Mouse (Mus musculus) bone marrow, adult 2 months (tissue): ENCODE measurements around the gene Zfp988. TPM values are rescaled to one million over a fixed set of nuclear protein-coding genes. Genes with fewer than 3 reads are reported as not detected.
"Not testable (repeated sequence)": the region's sequence is repeated elsewhere in the genome, so short reads cannot be mapped to it uniquely, and the experiment has no call there.

ENCODE experiments used
- H3K27ac ChIP-seq: fragments of 200-500 bp; 2 replicates; pipeline ENCODE4 v1.5.1; 2012; ENCODE audit warnings: low read depth, mild to moderate bottlenecking, control low read depth, inconsistent platforms, low read length; ENCODE audit not compliant: control insufficient read depth, poor library complexity, insufficient read depth
- H3K4me1 ChIP-seq: fragments of 200-500 bp; 2 replicates; pipeline ENCODE4 v1.6.1; 2011; ENCODE audit warnings: low read length; ENCODE audit not compliant: control insufficient read depth, insufficient read depth
- H3K4me3 ChIP-seq: fragments of 200-500 bp; replicated peaks from 2 replicates; pipeline ENCODE3; 2011; ENCODE audit warnings: mild to moderate bottlenecking, low read depth, low read length, control low read depth; ENCODE audit not compliant: control insufficient read depth
- CTCF ChIP-seq: fragments of 200-500 bp; IDR thresholded peaks from 2 replicates; pipeline ENCODE4 v1.5.1; 2011; ENCODE audit warnings: low read length, control low read depth; ENCODE audit not compliant: control insufficient read depth, insufficient read depth
- POLR2A ChIP-seq: fragments of 200-500 bp; IDR thresholded peaks from 2 replicates; pipeline ENCODE4 v1.6.1; 2011; ENCODE audit warnings: low read depth, mild to moderate bottlenecking, control low read depth, low read length, borderline replicate concordance; ENCODE audit not compliant: control insufficient read depth
- WGBS: fragments of 180-500 bp; shearing (Covaris S2); methylation state at CpG from one replicate; pipeline ENCODE4 v1.1.7; 2018; 5-methylcytosine and 5-hydroxymethylcytosine counted together
- polyA plus RNA-seq: library from polyadenylated mRNA; stranded (reverse); fragments of >200 nt; gene quantifications from 2 replicates; pipeline ENCODE4 v1.2.4, GENCODE M21; 2011; ENCODE audit warnings: low replicate concordance; ENCODE audit not compliant: missing spikeins, insufficient read depth, insufficient read length

Zfp988 gene
- polyA plus RNA-seq, 1 experiment: 4.7 TPM

GRCm38 (mm10) chr4:147336368-147337195 is 31.1 kb downstream of the Zfp988 start:
- H3K4me3 ChIP-seq, H3K4me1 ChIP-seq, H3K27ac ChIP-seq: not testable (repeated sequence)
- WGBS: 57% methylated on average over 6 of the region's 6 CpGs

GRCm38 (mm10) chr4:147337520-147337919 is 32.0 kb downstream of the Zfp988 start:
- H3K27ac ChIP-seq, H3K4me3 ChIP-seq, H3K4me1 ChIP-seq: not testable (repeated sequence)
- 80% methylated on average over 2 of the region's 2 CpGs for WGBS

GRCm38 (mm10) chr4:147338032-147338610 is 32.6 kb downstream of the Zfp988 start:
- WGBS: 60% methylated on average over 5 of the region's 5 CpGs
- no peak for TF ChIP-seq POLR2A
- no peak for TF ChIP-seq CTCF

GRCm38 (mm10) chr4:147338706-147339105 is 33.2 kb downstream of the Zfp988 start:
- H3K27ac ChIP-seq, H3K4me1 ChIP-seq, H3K4me3 ChIP-seq: not testable (repeated sequence)
- 73% methylated on average over 3 of the region's 3 CpGs for WGBS

More at GRCm38 (mm10) chr4:147338032-147338610, 32.6 kb downstream of the Zfp988 start:
- Histone ChIP-seq H3K4me1 (no peaks in the 10 kb centered on the region), H3K27ac (no peak overlapping the region), H3K4me3 (no peak overlapping the region)

GRCm38 (mm10) chr4:147339601-147340219 is 34.2 kb downstream of the Zfp988 start:
- not testable (repeated sequence) for H3K4me1 ChIP-seq, H3K4me3 ChIP-seq, H3K27ac ChIP-seq
- 66% methylated on average over 7 of the region's 7 CpGs for WGBS

GRCm38 (mm10) chr4:147340236-147340635 is 34.8 kb downstream of the Zfp988 start:
- not testable (repeated sequence) for H3K4me3 ChIP-seq, H3K27ac ChIP-seq, H3K4me1 ChIP-seq
- 53% methylated on average over 3 of the region's 3 CpGs for WGBS

GRCm38 (mm10) chr4:147340876-147341275 is 35.4 kb downstream of the Zfp988 start:
- not testable (repeated sequence) for H3K27ac ChIP-seq, H3K4me1 ChIP-seq, H3K4me3 ChIP-seq
- 77% methylated on average over 3 of the region's 3 CpGs for WGBS

- WGBS: 67% methylated on average over 6 of the region's 6 CpGs
- not testable (repeated sequence) for H3K4me1 ChIP-seq, H3K4me3 ChIP-seq, H3K27ac ChIP-seq
These were observed 37.8 kb downstream of the Zfp988 start for GRCm38 (mm10) chr4:147343042-147343908.

- WGBS: 78% methylated on average over 2 of the region's 2 CpGs
- H3K27ac ChIP-seq, H3K4me3 ChIP-seq, H3K4me1 ChIP-seq: not testable (repeated sequence)
These were observed 39.6 kb downstream of the Zfp988 start for GRCm38 (mm10) chr4:147345061-147345554.

- not testable (repeated sequence) for H3K4me3 ChIP-seq, H3K4me1 ChIP-seq, H3K27ac ChIP-seq
- WGBS: 57% methylated on average over 4 of the region's 4 CpGs
These were observed 41.0 kb downstream of the Zfp988 start for GRCm38 (mm10) chr4:147346361-147347035.

GRCm38 (mm10) chr4:147347300-147347699 is 41.8 kb downstream of the Zfp988 start:
- not testable (repeated sequence) for H3K27ac ChIP-seq, H3K4me3 ChIP-seq, H3K4me1 ChIP-seq
- 61% methylated on average over 4 of the region's 4 CpGs for WGBS

- not testable (repeated sequence) for H3K4me1 ChIP-seq, H3K4me3 ChIP-seq, H3K27ac ChIP-seq
- 64% methylated on average over 2 of the region's 3 CpGs for WGBS
These were observed 42.4 kb downstream of the Zfp988 start for GRCm38 (mm10) chr4:147347880-147348279.
